Mouse (Mus musculus) heart, postnatal 0 days (tissue): ENCODE results near the gene Ccnt1. TPM values are rescaled to one million over a fixed set of nuclear protein-coding genes. Genes with fewer than 3 reads are reported as not detected.
A peak's percentile ranks its signal among the peaks of the same experiment; 100 is the strongest.

Experiments
- ATAC-seq: fragments of 200-750 bp; cut with Nextera tagmentation; 2 replicates; pipeline ENCODE4 v1.8.0; 2017; ENCODE audit warnings: low read depth, moderate number of reproducible peaks, moderate library complexity; ENCODE audit not compliant: insufficient read depth
- DNase-seq: peaks from one replicate; pipeline ENCODE4 v3.0.0-alpha.2; 2016; ENCODE audit warnings: low spot score
- H3K27ac ChIP-seq: fragments of 300-500 bp; sonication (generic); 2 replicates; pipeline ENCODE4 v1.5.1; 2014; ENCODE audit warnings: low read depth, mild to moderate bottlenecking
- H3K27me3 ChIP-seq: fragments of 300-500 bp; sonication (generic); 2 replicates; pipeline ENCODE4 v1.6.1; 2014; ENCODE audit warnings: low read length, mixed read lengths; ENCODE audit not compliant: control insufficient read depth, insufficient read depth
- H3K36me3 ChIP-seq: fragments of 300-500 bp; sonication (generic); replicated peaks from 2 replicates; pipeline ENCODE4 v1.6.1; 2014; ENCODE audit warnings: low read length, mixed read lengths; ENCODE audit not compliant: control insufficient read depth, insufficient read depth
- H3K4me1 ChIP-seq: fragments of 300-500 bp; sonication (generic); 2 replicates; pipeline ENCODE4 v1.6.1; 2014; ENCODE audit warnings: antibody characterized with exemption; ENCODE audit not compliant: control insufficient read depth, insufficient read depth
- H3K4me2 ChIP-seq: fragments of 300-500 bp; sonication (generic); 2 replicates; pipeline ENCODE4 v1.6.1; 2014; ENCODE audit warnings: low read depth, mild to moderate bottlenecking, low read length, moderate library complexity
- H3K4me3 ChIP-seq: fragments of 300-500 bp; sonication (generic); 2 replicates; pipeline ENCODE4 v1.5.1; 2014; ENCODE audit warnings: low read depth, low read length
- H3K9ac ChIP-seq: fragments of 300-500 bp; sonication (generic); replicated peaks from 2 replicates; pipeline ENCODE4 v1.6.1; 2014; ENCODE audit warnings: low read depth, low read length, mixed read lengths
- H3K9me3 ChIP-seq: fragments of 300-500 bp; sonication (generic); replicated peaks from 2 replicates; pipeline ENCODE4 v1.6.1; 2016; ENCODE audit warnings: low read length; ENCODE audit not compliant: control insufficient read depth
- CTCF ChIP-seq: IDR thresholded peaks from 2 replicates; pipeline ENCODE4 v1.5.1; 2016; ENCODE audit warnings: antibody characterized with exemption, control low read depth, low read depth
- EP300 ChIP-seq: IDR thresholded peaks from 2 replicates; pipeline ENCODE4 v1.6.1; 2016; ENCODE audit warnings: antibody characterized with exemption, low read depth
- WGBS: fragments of 180-500 bp; shearing (Covaris S2); extraction: QIAGEN DNeasy Blood & Tissue Kit; methylation state at CpG from one replicate; pipeline ENCODE4 v1.1.7; 2014; 5-methylcytosine and 5-hydroxymethylcytosine counted together
- polyA plus RNA-seq: library from polyadenylated mRNA; unstranded; fragments of >200 nt; fragmentation: Nextera tagmentation; extraction: Ambion mirVana; gene quantifications from 2 replicates; pipeline ENCODE4 v1.2.1, GENCODE M21; 2015
- total RNA-seq: library from RNA; depleted of rRNA; stranded (reverse); fragments of >200 nt; gene quantifications from 2 replicates; pipeline ENCODE4 v1.2.3, GENCODE M21; 2014; ENCODE audit warnings: low replicate concordance

The Ccnt1 gene
- total and polyA plus RNA-seq, 2 experiments from 2014 or later: 22.3 to 32.8 TPM

DNA sequence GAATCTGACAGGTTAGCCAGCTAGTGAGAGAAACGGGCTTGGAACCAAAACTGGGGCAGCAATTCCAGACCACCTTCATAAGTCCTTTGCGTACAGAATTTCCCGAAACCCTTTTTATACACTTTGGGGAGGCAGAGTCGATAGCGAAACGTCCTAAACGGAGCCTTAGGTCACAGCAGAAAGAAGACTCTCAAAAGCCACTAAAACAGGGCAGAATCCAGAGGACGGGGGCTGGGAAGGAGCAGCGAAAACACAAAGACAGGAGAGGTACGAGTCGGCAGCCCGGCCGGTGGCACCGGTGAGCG, 3.8 kb downstream of the Ccnt1 start:
- H3K4me1 ChIP-seq: peaks cover 22% of the 10 kb centered on the region
- no peaks in the 10 kb centered on the region for H3K27me3 ChIP-seq
- TF ChIP-seq CTCF: no peak
- no peak for TF ChIP-seq EP300
- peaks cover 11% of the 10 kb centered on the region for H3K36me3 ChIP-seq
- no peak for ATAC-seq
- under 1% methylated on average over 15 of the region's 15 CpGs for WGBS
- peak overlapping the region; percentile 95 for H3K4me2 ChIP-seq
- peak overlapping the region; percentile 99 for H3K27ac ChIP-seq
- H3K4me3 ChIP-seq: peak overlapping the region; percentile 80
- no peaks in the 10 kb centered on the region for H3K9me3 ChIP-seq
- DNase-seq: no peak
- H3K9ac ChIP-seq: peak overlapping the region; percentile 82

DNA sequence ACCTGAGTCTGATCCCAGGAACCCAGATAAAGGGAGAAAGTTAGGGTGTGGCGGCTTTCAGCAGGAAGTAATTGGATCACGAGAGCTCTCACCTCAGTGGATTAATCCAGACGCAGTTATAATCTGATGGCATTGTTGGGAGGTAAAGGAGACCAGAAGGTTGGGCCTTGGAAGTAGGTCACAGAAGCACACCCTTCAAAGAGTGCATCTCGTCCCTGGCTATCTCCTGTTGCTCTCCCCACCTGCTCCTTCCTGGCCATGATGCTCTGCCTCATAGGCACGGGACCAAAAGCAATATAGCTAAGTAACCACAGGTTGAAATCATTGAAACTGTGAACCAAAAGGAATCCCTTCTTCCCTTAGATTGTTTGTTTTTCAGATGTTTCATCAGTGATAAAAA, 13.5 kb downstream of the Ccnt1 start:
- Histone ChIP-seq H3K27me3 (no peaks in the 10 kb centered on the region), H3K4me2 (no peak overlapping the region), H3K27ac (no peak overlapping the region), H3K9ac (no peak overlapping the region), H3K4me3 (no peak overlapping the region), H3K36me3 (peaks cover 54% of the 10 kb centered on the region), H3K9me3 (no peaks in the 10 kb centered on the region), H3K4me1 (no peaks in the 10 kb centered on the region)
- TF ChIP-seq EP300 (no peak), CTCF (no peak)
- DNase-seq (no peak), ATAC-seq (no peak)
- WGBS: 82% methylated on average over 5 of the region's 5 CpGs

GRCm38 (mm10) chr15:98555881-98556280, 14.8 kb downstream of the Ccnt1 start:
- ATAC-seq: no peak
- H3K4me2 ChIP-seq: no peak overlapping the region
- H3K4me3 ChIP-seq: no peak overlapping the region
- no peak for DNase-seq
- no peak for TF ChIP-seq EP300
- no peak for TF ChIP-seq CTCF
- 66% methylated on average over 4 of the region's 4 CpGs for WGBS
- H3K9ac ChIP-seq: no peak overlapping the region
- no peaks in the 10 kb centered on the region for H3K4me1 ChIP-seq
- no peaks in the 10 kb centered on the region for H3K9me3 ChIP-seq
- H3K27me3 ChIP-seq: no peaks in the 10 kb centered on the region
- no peak overlapping the region for H3K27ac ChIP-seq
- H3K36me3 ChIP-seq: peaks cover 66% of the 10 kb centered on the region

DNA sequence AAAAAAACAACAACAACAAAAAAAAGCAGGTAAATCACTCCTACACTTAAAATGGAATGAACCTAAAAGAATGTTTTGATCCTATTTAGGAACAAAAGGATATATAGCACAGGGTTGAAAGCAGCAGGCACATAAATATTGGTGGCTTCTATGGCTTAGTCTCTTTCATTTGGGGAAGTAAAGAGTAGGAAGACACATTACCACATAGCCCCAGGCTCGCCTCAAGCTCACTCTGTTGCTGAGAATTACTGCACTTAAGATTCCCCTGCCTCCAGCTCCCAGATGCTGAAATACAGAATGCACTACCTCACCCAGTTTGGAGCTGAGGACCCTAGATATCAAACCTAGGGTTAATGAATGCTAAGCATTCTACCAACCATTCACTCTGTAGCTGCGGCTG, 18.0 kb downstream of the Ccnt1 start:
- WGBS: 89% methylated on average over 2 of the region's 2 CpGs
- TF ChIP-seq CTCF: no peak
- TF ChIP-seq EP300: no peak
- H3K36me3 ChIP-seq: peaks cover 70% of the 10 kb centered on the region

DNA sequence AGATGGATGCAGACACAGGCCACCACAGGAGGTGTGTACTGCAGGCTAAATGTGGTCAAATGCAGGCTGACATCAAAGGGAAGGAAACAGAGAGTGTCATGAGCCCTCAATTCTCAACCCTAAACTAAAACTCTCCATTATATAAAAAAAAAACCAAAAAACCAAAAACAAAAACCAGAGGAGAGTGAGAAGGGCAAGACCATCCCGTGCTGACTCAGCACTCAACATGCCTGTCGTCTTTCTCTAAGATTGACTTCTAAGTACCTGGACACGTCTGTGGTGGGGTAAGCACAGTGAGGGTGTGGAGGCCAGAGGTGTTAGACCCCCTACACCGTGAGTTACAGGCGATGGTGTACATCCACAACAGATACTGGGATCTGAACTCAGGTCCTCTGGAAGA, 23.9 kb downstream of the Ccnt1 start:
- no peaks in the 10 kb centered on the region for H3K9me3 ChIP-seq
- peaks cover 91% of the 10 kb centered on the region for H3K36me3 ChIP-seq
- no peaks in the 10 kb centered on the region for H3K27me3 ChIP-seq
- H3K4me3 ChIP-seq: no peak overlapping the region
- WGBS: 80% methylated on average over 5 of the region's 5 CpGs
- DNase-seq (no peak), ATAC-seq (no peak)
- H3K4me1 ChIP-seq: no peaks in the 10 kb centered on the region
- TF ChIP-seq EP300 (no peak), CTCF (no peak)
- no peak overlapping the region for H3K4me2 ChIP-seq
- H3K9ac ChIP-seq: no peak overlapping the region
- no peak overlapping the region for H3K27ac ChIP-seq

More for the DNA sequence above, 18.0 kb downstream of the Ccnt1 start:
- Histone ChIP-seq H3K27me3 (no peaks in the 10 kb centered on the region), H3K4me1 (no peaks in the 10 kb centered on the region), H3K4me2 (no peak overlapping the region), H3K27ac (no peak overlapping the region), H3K9ac (no peak overlapping the region), H3K9me3 (no peaks in the 10 kb centered on the region), H3K4me3 (no peak overlapping the region)
- no peak for DNase-seq
- no peak for ATAC-seq

- no peak overlapping the region for H3K9ac ChIP-seq
- no peak overlapping the region for H3K27ac ChIP-seq
- H3K4me1 ChIP-seq: no peaks in the 10 kb centered on the region
- ATAC-seq: no peak
- H3K9me3 ChIP-seq: no peaks in the 10 kb centered on the region
- TF ChIP-seq CTCF: no peak
- TF ChIP-seq EP300: no peak
- H3K27me3 ChIP-seq: no peaks in the 10 kb centered on the region
- H3K36me3 ChIP-seq: peaks cover 76% of the 10 kb centered on the region
- H3K4me3 ChIP-seq: no peak overlapping the region
- WGBS: 93% methylated on average over 3 of the region's 3 CpGs
- DNase-seq: no peak
- no peak overlapping the region for H3K4me2 ChIP-seq
These were observed 25.6 kb downstream of the Ccnt1 start for GRCm38 (mm10) chr15:98545151-98545550.
